Mouse (Mus musculus) limb, embryonic 12.5 days (tissue): Measurements from ENCODE around the gene Cmtr1. TPM values are rescaled to one million over a fixed set of nuclear protein-coding genes. Genes with fewer than 3 reads are reported as not detected.

Experiments used
- ATAC-seq: fragments of 200-750 bp; cut with Nextera tagmentation; 2 replicates; pipeline ENCODE4 v1.8.0; 2017; ENCODE audit warnings: low read depth, moderate TSS enrichment; ENCODE audit not compliant: insufficient number of reproducible peaks, insufficient read depth, low FRiP score, low TSS enrichment
- H3K27ac ChIP-seq: fragments of 300-500 bp; sonication (generic); 2 replicates; pipeline ENCODE4 v1.5.1; 2016; ENCODE audit warnings: mild to moderate bottlenecking, moderate library complexity
- H3K27me3 ChIP-seq: fragments of 300-500 bp; sonication (generic); 2 replicates; pipeline ENCODE4 v1.6.1; 2016; ENCODE audit warnings: mild to moderate bottlenecking, moderate library complexity
- H3K36me3 ChIP-seq: fragments of 300-500 bp; sonication (generic); 2 replicates; pipeline ENCODE4 v1.6.1; 2016; ENCODE audit warnings: mild to moderate bottlenecking, moderate library complexity
- H3K4me1 ChIP-seq: fragments of 300-500 bp; sonication (generic); replicated peaks from 2 replicates; pipeline ENCODE4 v1.6.1; 2016
- H3K4me2 ChIP-seq: fragments of 300-500 bp; sonication (generic); 2 replicates; pipeline ENCODE4 v1.6.1; 2016; ENCODE audit warnings: mild to moderate bottlenecking, moderate library complexity
- H3K4me3 ChIP-seq: fragments of 300-500 bp; sonication (generic); replicated peaks from 2 replicates; pipeline ENCODE4 v1.5.1; 2016; ENCODE audit warnings: mild to moderate bottlenecking
- H3K9ac ChIP-seq: fragments of 300-500 bp; sonication (generic); replicated peaks from 2 replicates; pipeline ENCODE4 v1.6.1; 2016; ENCODE audit warnings: mild to moderate bottlenecking, moderate library complexity
- H3K9me3 ChIP-seq: fragments of 300-500 bp; sonication (generic); 2 replicates; pipeline ENCODE4 v1.6.1; 2016; ENCODE audit warnings: mild to moderate bottlenecking, moderate library complexity
- WGBS: fragments of 180-500 bp; shearing (Covaris S2); methylation state at CpG from one replicate; pipeline ENCODE4 v1.1.7; 2016; 5-methylcytosine and 5-hydroxymethylcytosine counted together
- polyA plus RNA-seq: library from polyadenylated mRNA; unstranded; fragments of >200 nt; fragmentation: Nextera tagmentation; extraction: Ambion mirVana; gene quantifications from 2 replicates; pipeline ENCODE4 v1.2.1, GENCODE M21; 2016

Gene Cmtr1
- polyA plus RNA-seq, 1 experiment from 2014 or later, result 147 TPM

- Histone ChIP-seq H3K4me1 (peaks cover 32% of the 10 kb centered on the region), H3K9me3 (no peaks in the 10 kb centered on the region), H3K4me2 (no peak overlapping the region), H3K9ac (no peak overlapping the region), H3K27me3 (peaks cover 26% of the 10 kb centered on the region; the same call in 1 of the 2 replicates), H3K27ac (no peak overlapping the region), H3K36me3 (no peaks in the 10 kb centered on the region), H3K4me3 (no peak overlapping the region)
- no peak for ATAC-seq
- WGBS, result 71% methylated on average over 6 of the region's 6 CpGs
These were observed 87.1 kb downstream of the Cmtr1 start for GRCm38 (mm10) chr17:29747466-29747865.

GRCm38 (mm10) chr17:29754510-29754909, 94.1 kb downstream of the Cmtr1 start:
- Histone ChIP-seq H3K4me2 (no peak overlapping the region), H3K27ac (no peak overlapping the region), H3K9me3 (no peaks in the 10 kb centered on the region), H3K27me3 (no peaks in the 10 kb centered on the region), H3K36me3 (no peaks in the 10 kb centered on the region), H3K9ac (no peak overlapping the region), H3K4me3 (no peak overlapping the region), H3K4me1 (peaks cover 28% of the 10 kb centered on the region)
- 43% methylated on average over 4 of the region's 4 CpGs for WGBS
- ATAC-seq, result no peak

Other genes with a start within 250 kb of the Cmtr1 start
- 21.4 and 24.2 TPM in 2 replicates for gene Pim1, start 169.8 kb upstream of the Cmtr1 start, polyA plus RNA-seq
- not detected in 2 replicates for gene Gm17657, start 111.0 kb upstream of the Cmtr1 start, polyA plus RNA-seq
- gene Tbc1d22b, start 110.8 kb upstream of the Cmtr1 start, polyA plus RNA-seq, result 16.3 and 22.5 TPM in 2 replicates
- 1.8 and 2.4 TPM in 2 replicates for gene Tmem217, start 108.2 kb upstream of the Cmtr1 start, polyA plus RNA-seq
- gene Rnf8, start 45.8 kb upstream of the Cmtr1 start, polyA plus RNA-seq, result 102 and 108 TPM in 2 replicates
- 3.2 and 3.7 TPM in 2 replicates for gene Gm28043, start 45.7 kb upstream of the Cmtr1 start, polyA plus RNA-seq
- 16.8 and 17.5 TPM in 2 replicates for gene Ccdc167, start 56.4 kb downstream of the Cmtr1 start, polyA plus RNA-seq